Mouse (Mus musculus): ENCODE data around the gene Rgsl1.
A peak's percentile ranks its signal among the peaks of the same experiment; 100 is the strongest.
"Not testable (repeated sequence)": the region's sequence is repeated elsewhere in the genome, so short reads cannot be mapped to it uniquely, and the experiment has no call there.

The Rgsl1 gene

DNA sequence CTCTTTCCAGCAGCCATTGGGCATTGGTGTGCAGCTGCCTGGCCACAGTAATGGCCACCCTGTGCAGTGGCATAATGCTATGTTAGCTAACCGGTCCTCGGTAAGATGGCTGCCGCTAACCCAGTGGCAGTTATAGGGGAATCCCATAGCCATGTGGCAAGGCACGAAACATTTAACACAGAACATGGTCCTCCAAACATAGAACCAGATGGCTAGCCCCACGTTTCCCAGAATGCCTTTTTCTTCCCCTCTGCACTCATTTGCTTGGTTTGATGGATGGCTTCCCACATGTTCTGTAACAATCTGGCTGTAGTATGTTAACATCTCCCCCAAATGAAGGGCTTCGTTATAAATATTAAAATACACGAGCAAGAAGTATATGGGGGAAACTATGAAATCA, 67.7 kb downstream of the Rgsl1 start:
- no peak for DNase-seq (ENCODE audit: low read depth)

DNA sequence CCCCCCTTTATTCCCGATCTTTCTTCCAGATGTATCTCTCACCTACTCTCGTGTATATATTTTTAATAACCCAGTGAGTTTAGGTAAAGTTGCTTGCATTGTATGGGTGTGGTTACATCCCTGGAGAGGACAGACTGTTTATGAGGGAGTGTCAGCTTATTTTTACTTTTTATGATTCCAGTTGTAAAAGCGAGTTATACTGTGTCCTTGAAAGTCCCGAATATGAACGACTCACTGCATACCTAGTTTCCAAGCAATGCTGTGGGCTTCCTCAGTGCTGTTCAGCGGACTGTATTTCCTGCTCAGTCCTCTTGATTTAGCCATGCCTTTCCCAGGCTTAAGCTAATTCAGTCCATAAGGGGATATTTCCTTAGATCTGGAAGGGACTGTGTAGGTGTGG, 68.8 kb downstream of the Rgsl1 start:
- DNase-seq (ENCODE audit: low read depth): no peak

DNA sequence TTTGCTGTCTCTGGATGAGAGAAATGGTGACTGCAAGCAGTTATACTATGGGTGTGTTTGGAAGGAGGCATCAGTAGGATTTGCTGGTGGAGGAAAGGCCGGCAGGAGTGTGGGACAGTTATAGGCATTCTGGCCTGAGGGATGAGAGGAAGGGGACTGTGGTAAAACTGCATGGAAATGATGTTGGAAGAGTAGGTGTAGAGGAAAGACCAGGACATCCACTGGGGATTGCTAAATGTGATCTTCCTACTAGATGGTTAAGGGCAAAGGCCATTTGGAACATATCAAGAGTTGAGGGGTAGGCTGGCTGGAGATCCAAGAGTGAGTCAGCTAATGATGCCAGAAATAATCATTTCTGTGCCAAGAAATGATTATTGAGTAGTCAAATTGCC, 73.2 kb downstream of the Rgsl1 start:
- no peak for DNase-seq (ENCODE audit: low read depth)

DNA sequence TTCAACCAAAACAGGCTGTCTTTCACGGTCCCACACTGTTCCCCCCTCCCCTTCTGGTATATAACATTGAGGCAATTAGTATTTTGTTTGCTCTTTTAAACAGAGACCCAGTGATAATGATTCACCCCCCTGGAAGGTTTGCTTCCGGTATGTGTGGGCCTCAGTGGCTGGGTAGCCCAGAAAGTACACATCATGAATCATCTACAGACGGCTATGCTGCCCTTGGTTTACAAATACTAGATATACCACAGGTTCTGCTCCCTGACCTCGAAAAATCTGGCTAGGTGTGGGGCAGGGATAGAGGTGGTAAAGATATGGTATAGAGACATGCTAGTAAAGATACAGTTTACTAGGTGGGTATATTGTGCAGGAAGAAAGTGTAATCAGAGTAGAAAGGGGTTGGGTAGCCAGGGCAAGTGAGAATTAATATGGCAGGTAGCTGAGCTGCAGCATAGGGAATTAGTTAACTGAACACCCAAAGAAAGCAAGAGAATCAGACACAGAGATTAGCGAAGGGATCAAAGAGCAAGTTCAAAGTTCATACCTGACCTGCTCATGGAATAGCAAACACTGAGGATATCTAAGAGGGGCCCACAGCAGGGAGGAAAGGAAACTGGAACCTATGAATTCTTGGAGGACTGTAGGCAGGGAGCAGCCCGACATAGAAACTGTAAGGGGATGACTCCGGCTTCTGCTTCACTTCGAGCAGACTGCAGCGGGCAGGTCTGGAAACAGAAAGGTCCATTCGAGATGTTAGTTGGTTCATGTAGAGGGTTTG, 73.8 kb downstream of the Rgsl1 start:
- DNase-seq (ENCODE audit: low read depth): no peak

GRCm38 (mm10) chr1:153769571-153769970, 74.4 kb downstream of the Rgsl1 start:
- not testable (repeated sequence) for DNase-seq (ENCODE audit: low read depth)

GRCm38 (mm10) chr1:153768465-153768864, 75.5 kb downstream of the Rgsl1 start:
- DNase-seq (ENCODE audit: low read depth): peak; percentile 10

- no peak for DNase-seq (ENCODE audit: low read depth)
These were observed 76.7 kb downstream of the Rgsl1 start for GRCm38 (mm10) chr1:153767281-153767680.

DNA sequence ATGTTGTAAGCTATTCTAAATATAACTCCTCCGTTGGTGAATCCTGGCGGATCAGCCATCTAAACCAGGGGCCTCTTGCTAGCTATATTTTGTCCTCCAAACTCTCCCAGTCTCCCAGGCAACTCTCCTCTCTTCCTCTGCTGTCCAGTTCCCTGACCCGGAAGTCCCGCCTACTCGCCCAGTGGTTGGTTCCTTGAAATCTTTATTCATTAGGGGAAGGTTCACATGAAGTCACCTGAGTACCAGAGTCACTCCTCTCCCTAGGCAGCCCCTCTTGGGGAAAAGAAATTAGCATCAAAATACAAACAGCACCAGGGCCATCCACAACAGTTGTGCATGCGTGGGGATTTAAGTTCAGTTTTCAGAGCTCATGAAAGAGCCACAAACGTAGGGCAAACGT, 77.6 kb downstream of the Rgsl1 start:
- DNase-seq (ENCODE audit: low read depth): no peak

GRCm38 (mm10) chr1:153764136-153764535, 79.8 kb downstream of the Rgsl1 start:
- no peak for DNase-seq (ENCODE audit: low read depth)

GRCm38 (mm10) chr1:153753725-153754464, 90.0 kb downstream of the Rgsl1 start:
- no peak for DNase-seq (ENCODE audit: low read depth)

DNA sequence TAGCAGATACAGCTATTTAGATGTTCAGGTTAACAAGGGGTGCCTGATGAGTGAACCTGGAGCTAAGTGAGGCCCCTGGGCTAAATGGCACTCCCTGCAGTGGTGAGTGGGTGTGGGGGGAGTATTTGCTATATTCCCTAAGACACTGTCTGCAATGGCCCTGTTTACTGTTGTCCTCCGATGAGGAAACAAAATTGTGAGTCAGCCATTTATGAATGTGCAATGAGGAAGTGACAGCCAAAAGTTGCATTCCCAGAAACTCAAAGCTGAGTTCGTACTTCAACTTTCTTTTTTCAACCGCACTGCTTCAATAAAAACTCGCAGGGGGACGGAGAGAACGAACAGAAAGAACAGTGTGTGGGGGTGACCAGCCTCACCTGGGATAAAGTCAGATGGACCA, 91.4 kb downstream of the Rgsl1 start:
- DNase-seq (ENCODE audit: low read depth): peak; percentile 55

DNA sequence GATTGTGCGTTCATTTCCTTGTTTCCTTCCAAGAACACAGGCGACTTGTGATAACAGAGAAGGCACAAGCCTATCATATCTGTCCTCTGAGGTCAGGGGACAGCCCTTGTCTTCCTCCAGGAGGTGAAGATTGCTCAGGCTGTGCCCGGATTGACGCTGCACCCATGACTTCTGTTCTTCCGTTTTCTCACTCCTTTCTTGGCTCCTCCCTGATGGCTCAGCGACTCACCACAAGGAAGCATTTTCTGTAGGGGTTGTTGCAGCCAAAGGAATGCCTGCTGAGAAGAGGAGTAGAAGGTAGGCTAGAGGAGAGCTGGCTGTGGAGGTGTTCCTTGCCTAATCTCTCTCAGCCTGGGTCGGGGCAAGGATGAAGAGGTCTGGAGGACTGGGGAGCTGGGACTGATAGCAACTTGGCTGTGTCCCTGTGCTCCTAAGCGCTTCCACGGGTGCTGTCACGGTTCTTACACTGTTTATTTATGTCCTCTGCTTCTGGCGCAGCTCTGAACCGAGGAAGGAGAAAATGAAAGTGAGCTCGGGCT, 92.1 kb downstream of the Rgsl1 start:
- peak; percentile 78 for DNase-seq (ENCODE audit: low read depth)

GRCm38 (mm10) chr1:153750054-153750453, 93.9 kb downstream of the Rgsl1 start:
- DNase-seq (ENCODE audit: low read depth): no peak

GRCm38 (mm10) chr1:153749211-153749801, 94.6 kb downstream of the Rgsl1 start, which contains the start of gene Rnasel:
Rnasel (plus strand) TSS chr1:153749426.
- DNase-seq (ENCODE audit: low read depth): peak; percentile 90

DNA sequence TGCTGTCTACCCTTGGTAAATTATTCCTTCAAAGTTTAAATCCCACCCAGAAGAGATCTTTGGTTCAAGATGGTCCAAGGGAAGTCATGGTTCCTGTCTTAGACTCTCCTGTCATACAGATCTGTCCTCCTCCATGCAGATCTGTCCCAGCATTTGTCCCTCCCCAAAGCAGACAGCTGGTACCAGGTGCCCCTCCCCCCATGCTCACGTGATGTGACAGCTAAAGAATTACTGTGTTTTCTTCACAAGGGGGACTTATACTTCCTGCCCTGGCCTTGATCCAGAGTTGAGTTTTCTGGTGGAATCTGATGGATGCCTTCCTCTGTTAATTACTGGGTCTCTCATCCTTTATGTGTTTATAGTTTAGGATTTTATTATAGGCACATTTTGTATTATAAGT, 95.4 kb downstream of the Rgsl1 start:
- DNase-seq (ENCODE audit: low read depth): peak; percentile 66

GRCm38 (mm10) chr1:153747861-153748530, 95.9 kb downstream of the Rgsl1 start:
- peak; percentile 31 for DNase-seq (ENCODE audit: low read depth)

DNA sequence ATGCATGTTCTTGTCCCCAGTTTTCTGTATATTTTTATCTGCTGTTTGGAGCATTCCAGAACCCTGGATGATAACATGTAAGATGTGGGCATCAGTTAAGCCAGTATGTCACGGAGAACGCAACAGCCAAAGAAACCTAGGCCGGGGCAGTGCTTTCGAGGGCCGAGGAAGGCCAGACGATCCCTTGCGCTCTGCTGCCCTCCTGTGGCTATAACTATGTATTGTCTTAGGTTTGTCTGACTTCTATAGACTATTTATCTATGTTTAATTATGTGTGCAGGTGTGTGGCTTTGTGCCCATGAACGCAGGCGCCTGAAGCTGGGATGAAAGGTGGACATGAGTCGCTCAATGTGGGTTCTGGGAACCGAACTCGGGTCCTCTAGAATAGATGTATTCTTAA, 97.2 kb downstream of the Rgsl1 start:
- DNase-seq (ENCODE audit: low read depth): peak; percentile 70

- peak; percentile 7 for DNase-seq (ENCODE audit: low read depth)
These were observed 97.7 kb downstream of the Rgsl1 start for GRCm38 (mm10) chr1:153746119-153746670.

DNA sequence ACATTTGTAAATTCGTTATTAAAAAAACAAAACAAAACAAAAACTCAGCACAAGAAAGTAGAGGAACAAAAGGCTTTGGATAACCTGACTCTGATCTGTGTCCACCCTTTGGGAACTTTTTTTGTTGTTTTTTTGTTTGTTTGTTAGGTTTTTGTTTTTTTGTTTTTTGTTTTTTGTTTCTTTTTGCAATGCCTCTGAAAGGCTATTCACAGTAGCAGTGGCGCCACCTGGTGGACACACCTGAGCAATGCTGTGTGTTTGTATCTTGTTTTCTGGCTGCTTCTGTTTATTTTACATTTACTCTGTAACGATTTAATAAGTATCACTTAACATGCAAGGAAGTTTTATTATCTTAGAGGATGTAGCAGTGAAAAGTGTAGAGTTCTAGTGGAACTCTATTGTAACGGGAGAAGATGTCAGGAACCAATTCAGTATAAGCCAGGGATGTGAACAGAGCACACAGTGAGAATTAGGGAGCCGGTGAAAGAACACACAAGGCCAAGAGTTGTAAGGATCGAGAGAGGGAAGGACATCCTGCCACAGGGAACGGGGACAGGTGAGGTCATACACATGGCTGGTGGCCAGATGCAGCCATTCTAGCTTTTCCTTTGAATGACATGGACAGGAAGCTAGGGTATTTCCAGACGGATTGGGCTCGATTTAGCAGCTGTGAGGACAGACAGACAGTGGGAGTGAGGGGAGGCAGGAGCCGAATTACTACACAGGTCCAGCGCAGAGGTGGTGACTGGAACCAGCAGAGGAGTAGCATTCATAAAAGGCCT, 101.4 kb downstream of the Rgsl1 start:
- DNase-seq (ENCODE audit: low read depth): peak; percentile 58

GRCm38 (mm10) chr1:153741551-153742316, 102.2 kb downstream of the Rgsl1 start:
- no peak for DNase-seq (ENCODE audit: low read depth)
